Mouse (Mus musculus) embryo, embryonic 9.5 days (tissue): Measurements from ENCODE around the gene Cisd1.

Experiments used
- DNase-seq: peaks from one replicate; pipeline ENCODE4 v3.0.0-alpha.2; 2017; ENCODE audit errors: extremely low spot score

The Cisd1 gene

GRCm38 (mm10) chr10:71348637-71349280, 4.0 kb upstream of the Cisd1 start:
- no peak for DNase-seq

- DNase-seq: peak; percentile 64
Observed at GRCm38 (mm10) chr10:71347964-71348636, 3.3 kb upstream of the Cisd1 start.

GRCm38 (mm10) chr10:71347509-71347949, 2.8 kb upstream of the Cisd1 start, which contains the start of gene Ipmk:
Ipmk (plus strand) TSS chr10:71347763.
- DNase-seq: peak; percentile 98

- no peak for DNase-seq
Observed at GRCm38 (mm10) chr10:71346722-71347508, 2.2 kb upstream of the Cisd1 start.

GRCm38 (mm10) chr10:71346106-71346505, 1.4 kb upstream of the Cisd1 start:
- no peak for DNase-seq

GRCm38 (mm10) chr10:71343567-71344265, 1.0 kb downstream of the Cisd1 start:
- DNase-seq: no peak

- no peak for DNase-seq
Observed at GRCm38 (mm10) chr10:71343130-71343529, 1.6 kb downstream of the Cisd1 start.

- DNase-seq: no peak
Observed at GRCm38 (mm10) chr10:71342030-71342805, 2.5 kb downstream of the Cisd1 start.

GRCm38 (mm10) chr10:71341290-71341689, 3.5 kb downstream of the Cisd1 start:
- DNase-seq: no peak

- DNase-seq: no peak
Observed at GRCm38 (mm10) chr10:71340195-71340594, 4.6 kb downstream of the Cisd1 start.

- no peak for DNase-seq
Observed at GRCm38 (mm10) chr10:71339463-71339862, 5.3 kb downstream of the Cisd1 start.

GRCm38 (mm10) chr10:71338156-71338905, 6.4 kb downstream of the Cisd1 start:
- DNase-seq: no peak

GRCm38 (mm10) chr10:71337733-71338132, 7.0 kb downstream of the Cisd1 start:
- DNase-seq: no peak

- DNase-seq: no peak
Observed at GRCm38 (mm10) chr10:71332859-71333258, 11.9 kb downstream of the Cisd1 start.

- no peak for DNase-seq
Observed at GRCm38 (mm10) chr10:71332376-71332775, 12.4 kb downstream of the Cisd1 start.

- DNase-seq: no peak
Observed at GRCm38 (mm10) chr10:71331908-71332307, 12.8 kb downstream of the Cisd1 start.

- DNase-seq: no peak
Observed at GRCm38 (mm10) chr10:71330070-71330469, 14.7 kb downstream of the Cisd1 start.

- no peak for DNase-seq
Observed at GRCm38 (mm10) chr10:71329295-71329694, 15.5 kb downstream of the Cisd1 start.

GRCm38 (mm10) chr10:71328870-71329269, 15.9 kb downstream of the Cisd1 start:
- no peak for DNase-seq

GRCm38 (mm10) chr10:71328382-71328781, 16.4 kb downstream of the Cisd1 start:
- DNase-seq: no peak
